Mouse (Mus musculus): ENCODE results near the gene Rpap3. TPM values are rescaled to one million over a fixed set of nuclear protein-coding genes. Genes with fewer than 3 reads are reported as not detected.
A peak's percentile ranks its signal among the peaks of the same experiment; 100 is the strongest.

Rpap3 gene
- polyA plus RNA-seq, 1 experiment from 2014 or later, result 47.2 TPM

DNA sequence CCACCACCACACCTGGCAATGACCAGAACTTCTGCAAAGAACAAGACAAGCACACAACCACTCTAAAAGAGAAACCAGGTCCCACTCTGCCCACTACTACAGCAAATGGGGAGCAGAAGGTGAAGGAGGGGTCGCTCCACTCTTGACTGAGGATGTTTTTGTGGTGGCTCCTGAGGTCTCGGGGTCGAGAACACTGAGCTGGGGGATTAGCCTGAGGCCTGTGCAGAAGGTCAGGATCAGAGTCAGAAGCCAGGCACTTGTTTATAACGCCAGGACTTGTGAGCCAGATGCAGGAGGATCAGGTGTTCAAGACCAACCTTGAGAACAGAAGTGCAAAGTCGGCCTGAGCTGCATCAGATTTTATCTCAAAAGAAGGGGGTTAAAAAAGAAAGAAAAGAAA is 21.9 kb upstream of the Rpap3 start:
- Histone ChIP-seq H3K27ac (ENCODE audit: low read depth, low read length) (no peak overlapping the region), H3K9me3 (ENCODE audit: control insufficient read depth, low read length) (no peaks in the 10 kb centered on the region), H3K9ac (ENCODE audit: low read depth, low read length) (no peak overlapping the region), H3K36me3 (ENCODE audit: control insufficient read depth, insufficient read depth, low read length) (no peaks in the 10 kb centered on the region), H3K4me3 (ENCODE audit: low read length) (no peak overlapping the region), H3K4me1 (ENCODE audit: control insufficient read depth, insufficient read depth, low read length) (0 out of 2 replicates have a peak, but pooled peaks cover 3% of the 10 kb centered on the region), H3K27me3 (ENCODE audit: control insufficient read depth, insufficient read depth, low read length) (no peaks in the 10 kb centered on the region), H3K4me2 (replicated peaks; ENCODE audit: low read depth, low read length) (no peak overlapping the region)
- WGBS, result 64% methylated on average over 5 of the region's 5 CpGs
- no peak for ATAC-seq (ENCODE audit: low FRiP score, low TSS enrichment)

- Histone ChIP-seq H3K9ac (ENCODE audit: low read depth, low read length) (no peak overlapping the region), H3K36me3 (ENCODE audit: control insufficient read depth, insufficient read depth, low read length) (no peaks in the 10 kb centered on the region), H3K4me2 (replicated peaks; ENCODE audit: low read depth, low read length) (no peak overlapping the region), H3K9me3 (ENCODE audit: control insufficient read depth, low read length) (no peaks in the 10 kb centered on the region), H3K4me1 (ENCODE audit: control insufficient read depth, insufficient read depth, low read length) (0 out of 2 replicates have a peak, but pooled peaks cover 3% of the 10 kb centered on the region), H3K4me3 (ENCODE audit: low read length) (no peak overlapping the region), H3K27me3 (ENCODE audit: control insufficient read depth, insufficient read depth, low read length) (no peaks in the 10 kb centered on the region), H3K27ac (ENCODE audit: low read depth, low read length) (no peak overlapping the region)
- ATAC-seq (ENCODE audit: low FRiP score, low TSS enrichment), result no peak
- whole genome bisulfite sequencing, result 78% methylated on average over 8 of the region's 8 CpGs
Observed at GRCm38 (mm10) chr15:97727048-97727447, 21.4 kb upstream of the Rpap3 start.

DNA sequence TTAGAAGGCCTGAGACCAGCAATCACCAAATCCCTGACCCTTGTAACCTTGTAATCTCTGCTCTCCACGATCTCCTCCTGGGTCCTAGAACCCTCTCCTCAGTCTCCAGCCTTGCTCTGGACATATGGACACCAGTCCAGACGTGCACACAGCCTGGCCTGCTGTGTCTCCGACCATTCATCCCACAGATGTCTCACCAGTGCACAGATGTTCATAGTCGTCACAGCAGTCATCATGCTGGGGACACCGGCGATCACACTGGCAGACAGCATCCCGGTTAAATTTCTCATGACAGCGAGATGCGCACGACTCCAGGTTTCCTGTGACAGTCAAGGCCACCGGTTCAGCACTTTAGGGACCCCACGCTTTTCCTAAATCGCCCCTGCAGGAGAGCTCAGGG is 20.7 kb upstream of the Rpap3 start:
- H3K9me3 ChIP-seq (ENCODE audit: control insufficient read depth, low read length), result no peaks in the 10 kb centered on the region
- no peak overlapping the region for H3K27ac ChIP-seq (ENCODE audit: low read depth, low read length)
- WGBS, result 83% methylated on average over 13 of the region's 13 CpGs
- no peaks in the 10 kb centered on the region for H3K36me3 ChIP-seq (ENCODE audit: control insufficient read depth, insufficient read depth, low read length)
- H3K4me1 ChIP-seq (ENCODE audit: control insufficient read depth, insufficient read depth, low read length), result 0 out of 2 replicates have a peak, but pooled peaks cover 3% of the 10 kb centered on the region
- H3K4me3 ChIP-seq (ENCODE audit: low read length), result no peak overlapping the region
- H3K27me3 ChIP-seq (ENCODE audit: control insufficient read depth, insufficient read depth, low read length), result no peaks in the 10 kb centered on the region
- H3K4me2 ChIP-seq (replicated peaks; ENCODE audit: low read depth, low read length), result no peak overlapping the region
- no peak for ATAC-seq (ENCODE audit: low FRiP score, low TSS enrichment)
- H3K9ac ChIP-seq (ENCODE audit: low read depth, low read length), result no peak overlapping the region

GRCm38 (mm10) chr15:97725198-97725785 is 19.7 kb upstream of the Rpap3 start:
- Histone ChIP-seq H3K9ac (ENCODE audit: low read depth, low read length) (no peak overlapping the region), H3K27me3 (ENCODE audit: control insufficient read depth, insufficient read depth, low read length) (no peaks in the 10 kb centered on the region), H3K9me3 (ENCODE audit: control insufficient read depth, low read length) (no peaks in the 10 kb centered on the region), H3K4me1 (ENCODE audit: control insufficient read depth, insufficient read depth, low read length) (0 out of 2 replicates have a peak, but pooled peaks cover under 1% of the 10 kb centered on the region), H3K4me2 (replicated peaks; ENCODE audit: low read depth, low read length) (no peak overlapping the region), H3K4me3 (ENCODE audit: low read length) (no peak overlapping the region), H3K27ac (ENCODE audit: low read depth, low read length) (no peak overlapping the region), H3K36me3 (ENCODE audit: control insufficient read depth, insufficient read depth, low read length) (no peaks in the 10 kb centered on the region)
- no peak for ATAC-seq (ENCODE audit: low FRiP score, low TSS enrichment)
- WGBS, result 86% methylated on average over 6 of the region's 6 CpGs

DNA sequence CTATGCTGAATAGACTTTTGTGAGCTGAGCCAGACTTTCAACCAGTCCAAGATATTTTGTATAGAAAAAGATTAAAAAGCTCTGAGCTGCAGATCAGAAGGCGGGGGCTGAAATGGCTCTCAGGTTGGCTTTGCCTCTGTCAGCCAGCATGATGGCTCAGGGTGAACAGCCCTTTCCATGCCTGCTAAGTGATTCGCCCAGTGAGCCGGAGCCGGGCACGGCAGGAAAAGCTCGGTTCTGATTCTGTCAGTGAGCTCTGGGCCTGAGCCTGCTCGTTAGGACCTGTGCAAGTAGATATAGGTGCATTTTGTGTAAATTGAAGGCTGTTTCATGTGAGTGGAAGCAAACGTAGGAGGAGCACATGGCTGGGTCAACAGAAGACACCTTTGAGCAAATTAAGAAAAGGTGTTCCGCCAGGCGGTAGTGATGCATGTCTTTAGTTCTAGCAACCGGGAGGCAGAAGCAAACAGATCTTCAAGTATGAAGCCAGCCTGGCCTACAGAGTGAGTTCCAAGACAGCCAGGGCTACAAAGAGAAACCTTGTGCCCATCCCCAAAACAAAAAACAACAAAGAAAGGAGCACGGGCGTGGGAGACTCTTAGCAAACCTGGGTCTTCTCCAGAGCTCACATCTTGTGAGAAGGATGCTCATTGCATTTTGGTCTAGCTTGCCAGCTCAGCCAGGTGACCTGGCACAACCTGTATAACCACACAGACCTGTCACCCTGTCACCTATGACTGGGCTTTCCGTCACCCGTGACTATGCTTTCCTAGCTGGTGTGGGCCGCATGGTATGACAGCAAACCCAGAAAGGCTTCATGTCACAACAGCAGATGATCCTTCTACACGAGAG is 18.9 kb upstream of the Rpap3 start:
- no peak overlapping the region for H3K27ac ChIP-seq (ENCODE audit: low read depth, low read length)
- H3K36me3 ChIP-seq (ENCODE audit: control insufficient read depth, insufficient read depth, low read length), result no peaks in the 10 kb centered on the region
- no peak for ATAC-seq (ENCODE audit: low FRiP score, low TSS enrichment)
- H3K9me3 ChIP-seq (ENCODE audit: control insufficient read depth, low read length), result no peaks in the 10 kb centered on the region
- no peak overlapping the region for H3K9ac ChIP-seq (ENCODE audit: low read depth, low read length)
- H3K4me1 ChIP-seq (ENCODE audit: control insufficient read depth, insufficient read depth, low read length), result no peaks in the 10 kb centered on the region
- H3K27me3 ChIP-seq (ENCODE audit: control insufficient read depth, insufficient read depth, low read length), result no peaks in the 10 kb centered on the region
- no peak overlapping the region for H3K4me3 ChIP-seq (ENCODE audit: low read length)
- no peak overlapping the region for H3K4me2 ChIP-seq (replicated peaks; ENCODE audit: low read depth, low read length)
- WGBS, result 81% methylated on average over 17 of the region's 17 CpGs

DNA sequence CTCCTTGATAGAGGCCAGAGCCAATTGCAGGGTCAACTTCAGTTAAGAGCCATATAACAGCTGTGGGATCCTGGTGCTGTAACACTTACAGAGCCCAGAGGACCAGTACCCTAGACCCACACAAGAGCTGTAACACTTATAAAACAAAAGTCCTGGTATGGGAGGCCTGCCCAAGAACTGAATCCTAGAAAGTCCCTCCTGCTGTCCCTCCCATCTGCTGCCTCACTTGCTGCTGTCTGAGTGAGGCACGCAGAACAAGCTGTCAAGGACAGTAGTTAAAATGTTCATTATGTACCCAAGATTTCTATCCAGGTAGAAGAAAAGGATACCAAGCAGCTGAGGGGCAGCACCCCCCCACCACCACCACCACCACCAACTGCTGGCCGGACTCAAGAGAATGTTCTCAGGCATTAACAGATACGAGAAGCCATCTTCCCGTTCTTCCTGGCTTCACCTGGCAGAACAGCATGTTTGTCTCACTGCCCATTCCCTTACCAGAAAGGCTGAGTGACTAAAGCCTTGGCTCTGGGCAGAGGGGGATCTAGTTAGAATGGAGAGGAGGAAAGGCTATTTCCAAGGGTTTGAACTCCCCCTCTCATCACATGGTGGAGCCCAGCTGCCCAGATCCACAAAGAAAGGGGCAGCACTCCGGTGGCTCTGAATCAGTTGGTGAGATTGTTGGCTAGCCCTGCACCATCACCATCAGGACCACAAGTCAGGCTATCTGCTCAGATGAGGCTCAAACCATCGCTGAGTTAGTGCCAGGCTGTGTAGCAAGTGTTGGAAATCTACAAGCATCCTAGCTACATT is 18.1 kb upstream of the Rpap3 start:
- H3K4me2 ChIP-seq (replicated peaks; ENCODE audit: low read depth, low read length), result no peak overlapping the region
- no peak overlapping the region for H3K9ac ChIP-seq (ENCODE audit: low read depth, low read length)
- no peaks in the 10 kb centered on the region for H3K9me3 ChIP-seq (ENCODE audit: control insufficient read depth, low read length)
- H3K36me3 ChIP-seq (ENCODE audit: control insufficient read depth, insufficient read depth, low read length), result no peaks in the 10 kb centered on the region
- no peaks in the 10 kb centered on the region for H3K4me1 ChIP-seq (ENCODE audit: control insufficient read depth, insufficient read depth, low read length)
- H3K27ac ChIP-seq (ENCODE audit: low read depth, low read length), result no peak overlapping the region
- H3K27me3 ChIP-seq (ENCODE audit: control insufficient read depth, insufficient read depth, low read length), result no peaks in the 10 kb centered on the region
- 86% methylated on average over 6 of the region's 6 CpGs for WGBS
- no peak overlapping the region for H3K4me3 ChIP-seq (ENCODE audit: low read length)
- ATAC-seq (ENCODE audit: low FRiP score, low TSS enrichment), result no peak

DNA sequence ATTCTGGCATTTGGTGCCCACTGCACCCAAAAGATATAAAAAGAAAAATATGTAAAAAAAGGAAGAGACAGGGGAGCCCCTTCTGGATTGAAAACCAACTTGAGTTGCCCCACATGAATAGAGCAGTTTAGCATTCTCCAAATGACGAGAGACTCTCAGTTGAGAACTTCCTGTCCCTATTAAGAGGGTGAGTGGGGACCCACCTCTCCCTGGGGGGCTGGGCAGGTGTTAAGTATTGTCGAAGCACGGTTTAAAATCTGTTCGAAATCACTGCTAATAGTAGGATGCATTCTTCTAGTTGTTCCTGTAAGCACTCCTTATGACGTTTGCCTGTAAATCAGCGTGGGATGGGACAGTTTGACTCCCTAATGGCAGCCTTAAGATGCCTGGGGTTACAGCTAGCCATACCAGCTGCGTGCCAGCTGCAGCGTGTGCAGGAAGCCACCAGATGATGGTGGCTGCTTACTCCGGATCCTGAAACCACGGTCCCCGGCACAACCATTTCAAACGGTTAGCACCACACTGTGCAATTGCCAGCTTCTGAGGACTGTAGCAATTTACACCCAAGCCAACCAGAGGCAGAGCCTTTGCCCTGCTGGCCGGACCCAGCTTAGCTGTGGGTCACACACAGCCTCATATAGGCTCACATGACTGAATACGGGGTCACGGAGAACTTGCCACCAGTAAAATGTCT is 15.5 kb upstream of the Rpap3 start:
- ATAC-seq (ENCODE audit: low FRiP score, low TSS enrichment), result no peak
- Histone ChIP-seq H3K4me1 (ENCODE audit: control insufficient read depth, insufficient read depth, low read length) (no peaks in the 10 kb centered on the region), H3K27ac (ENCODE audit: low read depth, low read length) (no peak overlapping the region), H3K9me3 (ENCODE audit: control insufficient read depth, low read length) (no peaks in the 10 kb centered on the region), H3K27me3 (ENCODE audit: control insufficient read depth, insufficient read depth, low read length) (no peaks in the 10 kb centered on the region), H3K9ac (ENCODE audit: low read depth, low read length) (no peak overlapping the region), H3K4me2 (replicated peaks; ENCODE audit: low read depth, low read length) (no peak overlapping the region), H3K36me3 (ENCODE audit: control insufficient read depth, insufficient read depth, low read length) (no peaks in the 10 kb centered on the region), H3K4me3 (ENCODE audit: low read length) (no peak overlapping the region)
- 56% methylated on average over 15 of the region's 15 CpGs for WGBS

DNA sequence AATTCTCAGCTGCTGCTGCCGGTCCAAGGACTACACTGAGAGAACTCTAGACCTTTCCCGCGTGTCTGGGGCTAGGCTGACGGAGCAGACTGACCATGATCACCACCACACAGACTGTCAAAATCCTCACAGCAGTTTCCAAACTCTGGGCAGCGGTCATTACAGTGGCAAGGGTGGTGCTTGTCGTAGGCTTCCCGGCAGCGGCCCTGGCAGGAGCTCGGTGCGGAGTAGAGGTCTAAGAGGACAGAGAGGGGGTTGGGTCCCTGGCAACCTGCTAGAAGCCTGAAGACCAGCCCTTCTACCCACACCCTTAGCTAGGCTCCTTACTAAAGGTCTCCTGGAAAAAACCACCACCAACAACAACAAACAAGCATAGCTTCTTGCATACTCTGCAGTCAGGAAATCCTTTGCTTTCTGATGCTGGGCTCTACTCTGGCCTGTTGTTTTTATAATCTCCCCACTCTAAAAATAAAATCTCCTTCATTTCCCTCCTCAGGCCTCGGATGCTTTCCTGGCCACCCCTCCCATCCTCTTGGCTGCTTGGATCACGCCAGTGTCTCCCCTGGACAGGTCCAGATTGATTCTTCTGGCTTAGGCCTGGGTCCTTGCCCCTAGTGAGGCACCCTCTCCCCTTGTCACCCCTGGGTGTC is 14.5 kb upstream of the Rpap3 start:
- no peak for ATAC-seq (ENCODE audit: low FRiP score, low TSS enrichment)
- WGBS, result 77% methylated on average over 12 of the region's 12 CpGs
- H3K9ac ChIP-seq (ENCODE audit: low read depth, low read length), result no peak overlapping the region
- no peaks in the 10 kb centered on the region for H3K9me3 ChIP-seq (ENCODE audit: control insufficient read depth, low read length)
- H3K4me3 ChIP-seq (ENCODE audit: low read length), result no peak overlapping the region
- H3K36me3 ChIP-seq (ENCODE audit: control insufficient read depth, insufficient read depth, low read length), result no peaks in the 10 kb centered on the region
- peak overlapping the region; percentile 34; the same call in 1 of the 2 replicates for H3K27ac ChIP-seq (ENCODE audit: low read depth, low read length)
- H3K4me2 ChIP-seq (replicated peaks; ENCODE audit: low read depth, low read length), result no peak overlapping the region
- no peaks in the 10 kb centered on the region for H3K27me3 ChIP-seq (ENCODE audit: control insufficient read depth, insufficient read depth, low read length)
- no peaks in the 10 kb centered on the region for H3K4me1 ChIP-seq (ENCODE audit: control insufficient read depth, insufficient read depth, low read length)
